Mouse (Mus musculus) spleen, adult 18-20 months (tissue): Measurements from ENCODE around the gene Stpg4.

Experiments used
- DNase-seq, 2 experiments: peaks; one replicate each; pipeline ENCODE4 v3.0.0; 2022; ENCODE audit warnings: mixed read lengths in 2 of 2

The Stpg4 gene

DNA sequence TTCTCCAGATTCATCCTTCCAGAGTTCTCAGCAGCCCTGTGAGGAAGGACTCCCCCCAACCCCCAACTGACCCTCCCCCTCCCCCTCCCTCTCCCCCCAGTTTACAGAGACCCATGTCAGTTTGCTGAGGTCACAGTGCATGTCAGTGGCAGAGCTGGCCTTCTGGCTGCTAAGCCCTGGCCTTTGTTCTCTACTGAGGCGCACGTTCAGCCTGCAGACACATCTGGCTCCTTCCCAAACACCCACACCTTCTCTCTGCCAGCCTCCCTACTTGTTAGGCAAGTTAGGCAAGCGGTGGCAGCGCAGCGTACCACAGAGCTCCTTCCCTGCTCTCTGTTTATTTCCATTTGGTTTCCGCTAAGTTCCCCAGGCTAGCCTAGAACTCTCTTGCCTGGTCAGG lies 50.0 kb downstream of the Stpg4 start:
- no peak for DNase-seq

DNA sequence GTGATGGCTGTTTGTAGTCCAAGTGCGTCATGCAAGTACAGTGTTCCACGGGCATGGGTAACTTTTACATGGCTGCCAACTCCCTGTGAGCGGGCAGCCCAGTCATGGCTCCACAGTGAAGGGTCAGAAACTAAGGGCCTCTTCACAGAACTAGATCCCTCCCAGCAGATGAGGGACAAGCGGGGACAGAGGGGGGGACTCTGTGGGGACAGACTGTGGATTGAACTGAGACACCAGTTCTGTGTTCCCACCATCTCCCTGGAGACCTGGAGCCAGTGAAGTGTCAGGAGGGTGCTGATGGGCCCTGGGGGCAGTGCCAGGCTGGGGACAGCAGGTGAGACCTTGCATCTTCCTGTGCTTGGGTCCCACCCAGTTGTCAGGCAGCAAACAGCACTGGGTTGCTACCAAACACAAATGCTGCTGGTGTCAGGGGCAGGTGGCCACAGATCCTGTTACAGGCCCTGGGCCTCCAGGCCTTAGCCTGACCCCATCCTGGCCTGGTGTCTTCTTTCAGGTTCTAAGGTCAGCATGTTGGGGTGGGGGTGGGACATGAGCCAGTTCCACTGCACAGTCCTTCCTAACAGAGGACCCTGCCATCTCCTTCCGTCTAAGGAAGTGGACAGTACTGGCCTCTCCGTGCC lies 50.6 kb downstream of the Stpg4 start:
- DNase-seq: no peak

DNA sequence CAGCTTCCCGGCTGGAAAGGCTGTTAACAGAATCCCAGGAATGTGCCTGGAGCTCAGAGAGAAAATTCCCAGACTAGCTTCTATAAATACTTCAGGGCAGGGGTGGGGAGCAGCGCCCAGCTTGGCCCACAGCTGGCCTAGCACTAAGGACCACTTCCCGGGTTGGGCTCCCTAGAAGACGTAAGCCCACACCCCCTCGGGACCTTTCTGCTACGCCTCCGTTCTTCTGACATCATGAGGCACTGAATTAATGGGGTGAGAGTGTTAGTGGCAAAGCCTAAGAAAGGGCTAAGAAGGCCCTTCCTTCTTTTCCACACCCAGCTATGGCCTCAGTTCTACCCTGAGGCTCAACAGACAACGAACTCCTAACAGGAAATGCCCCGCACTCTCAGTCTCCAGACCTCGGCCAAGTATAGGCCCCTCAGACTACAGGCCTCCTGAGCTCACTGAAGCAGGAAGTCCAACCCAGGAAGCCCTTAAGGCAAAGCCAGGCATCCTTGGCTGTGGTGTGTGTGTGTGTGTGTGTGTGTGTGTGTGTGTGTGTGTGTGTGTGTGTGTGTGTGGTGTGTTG lies 51.5 kb downstream of the Stpg4 start:
- DNase-seq: no peak

DNA sequence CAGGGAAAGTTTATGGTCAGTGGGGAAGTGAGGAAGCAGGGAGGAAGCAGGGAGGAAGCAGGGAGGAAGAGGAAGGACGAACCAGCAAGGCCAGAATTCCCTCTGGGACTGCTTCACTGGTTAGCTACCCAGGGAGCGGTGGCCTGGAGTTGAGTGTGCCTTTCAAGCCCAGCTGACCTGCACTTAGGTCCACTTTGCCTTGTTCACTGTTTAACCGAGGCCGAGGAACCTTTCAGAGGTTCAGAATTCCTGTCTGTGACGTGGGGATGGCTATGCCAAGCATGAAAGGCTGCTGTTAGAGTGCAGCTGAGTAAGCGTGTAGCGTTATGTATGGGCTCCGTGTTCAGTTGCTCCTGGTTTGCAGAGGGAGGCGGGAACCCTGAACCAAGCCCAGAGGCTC lies 54.2 kb downstream of the Stpg4 start:
- no peak for DNase-seq

DNA sequence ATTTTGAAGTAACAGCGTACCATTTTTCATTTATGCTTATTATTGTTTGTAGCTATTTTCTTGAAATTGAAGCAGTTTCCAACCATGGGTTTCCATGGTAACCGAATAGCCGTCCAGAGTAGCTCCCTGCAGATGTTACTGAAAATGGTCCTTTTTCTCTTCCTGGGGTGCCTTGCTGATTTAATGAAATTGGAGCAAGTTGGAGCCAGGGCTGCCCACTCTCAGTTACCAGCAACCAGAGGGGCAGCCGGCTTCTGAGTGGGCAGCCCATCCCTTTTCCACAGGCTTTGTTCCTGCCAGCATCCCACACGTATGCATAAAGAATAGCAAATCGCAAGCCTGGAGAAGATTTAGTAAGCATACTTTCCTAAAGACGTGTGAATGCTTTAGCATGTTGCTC lies 55.4 kb downstream of the Stpg4 start:
- no peak for DNase-seq

DNA sequence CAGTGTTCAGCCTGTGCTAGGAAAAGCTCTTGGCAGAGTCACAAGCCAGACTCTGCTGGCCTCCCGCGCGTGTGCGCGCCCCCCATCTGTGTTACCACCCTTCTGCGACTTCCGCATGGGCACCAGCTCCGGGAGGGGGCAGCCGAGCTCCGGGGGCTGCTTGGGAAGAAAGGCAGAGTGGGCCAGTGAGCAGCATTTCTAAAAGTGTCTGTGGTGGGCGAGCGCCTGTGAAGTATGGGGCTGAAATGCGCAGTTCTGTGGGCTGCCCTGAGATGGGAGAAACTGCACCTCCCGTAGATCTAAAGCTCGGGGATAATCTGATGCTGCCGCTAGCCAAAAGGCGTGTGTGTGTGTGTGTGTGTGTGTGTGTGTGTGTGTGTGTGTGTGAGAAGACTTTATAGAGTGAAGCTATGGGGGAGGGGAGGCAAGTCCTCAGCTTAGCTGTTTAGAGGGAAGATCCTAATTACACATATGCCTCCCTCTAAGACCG lies 58.2 kb downstream of the Stpg4 start:
- DNase-seq: no peak

DNA sequence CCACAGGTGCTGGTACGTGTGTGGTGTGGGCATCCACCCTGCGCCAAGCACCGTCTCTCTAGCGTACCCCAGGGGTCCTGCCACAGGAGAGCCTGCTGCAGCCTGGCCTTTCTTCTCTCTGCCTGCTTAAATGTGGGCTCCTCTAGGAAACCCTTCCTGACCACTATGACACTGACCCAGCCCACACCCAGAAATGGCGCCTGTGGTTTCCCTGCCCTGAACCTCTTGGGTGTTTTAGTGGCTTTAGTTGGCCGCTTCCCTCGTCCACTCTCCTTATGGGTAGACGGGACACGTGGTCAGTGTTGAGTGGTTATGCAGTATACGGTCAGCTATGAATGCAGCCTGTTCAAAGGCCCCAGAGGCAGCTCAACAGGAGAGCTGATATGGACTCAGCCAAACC lies 59.1 kb downstream of the Stpg4 start:
- no peak for DNase-seq

DNA sequence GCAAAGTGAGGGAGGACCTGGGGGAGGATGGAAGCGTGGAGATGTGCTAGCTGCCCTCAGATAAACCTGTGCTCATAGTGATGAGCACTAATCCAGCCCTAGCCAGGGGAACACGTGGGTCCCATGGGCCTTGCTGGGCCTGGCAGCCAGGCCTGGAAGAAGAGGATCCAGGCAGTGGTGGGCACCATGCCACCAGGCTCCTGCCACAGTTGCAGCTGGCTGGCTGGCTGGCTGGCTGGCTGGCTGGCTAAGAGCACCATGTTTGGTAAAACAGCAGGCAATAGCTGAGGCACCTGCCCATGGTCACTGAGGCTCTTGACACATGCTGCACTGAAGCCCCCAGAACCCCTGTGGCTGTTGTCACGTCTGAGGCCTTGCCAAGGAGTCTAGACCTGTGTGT lies 59.9 kb downstream of the Stpg4 start:
- no peak for DNase-seq

DNA sequence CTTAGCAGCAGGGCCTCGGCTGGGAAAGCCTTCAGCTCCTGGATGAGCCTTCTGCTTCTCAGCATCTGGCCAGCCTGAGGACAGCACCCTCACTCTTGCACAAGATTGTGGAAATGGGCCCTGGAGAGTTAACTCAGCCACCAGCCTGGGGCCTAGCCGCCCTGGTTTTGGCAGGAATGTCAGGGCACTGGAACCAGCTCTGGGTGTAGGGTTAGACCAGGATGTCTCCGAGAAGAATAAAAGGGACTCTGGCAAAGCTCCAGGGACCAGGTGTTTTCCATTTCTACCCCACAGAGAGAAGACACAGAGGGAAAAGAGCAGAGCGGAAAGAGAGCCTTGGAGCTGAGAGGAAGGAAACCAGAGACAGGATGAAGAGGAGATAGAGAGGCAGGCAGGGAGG lies 60.3 kb downstream of the Stpg4 start:
- DNase-seq: no peak

DNA sequence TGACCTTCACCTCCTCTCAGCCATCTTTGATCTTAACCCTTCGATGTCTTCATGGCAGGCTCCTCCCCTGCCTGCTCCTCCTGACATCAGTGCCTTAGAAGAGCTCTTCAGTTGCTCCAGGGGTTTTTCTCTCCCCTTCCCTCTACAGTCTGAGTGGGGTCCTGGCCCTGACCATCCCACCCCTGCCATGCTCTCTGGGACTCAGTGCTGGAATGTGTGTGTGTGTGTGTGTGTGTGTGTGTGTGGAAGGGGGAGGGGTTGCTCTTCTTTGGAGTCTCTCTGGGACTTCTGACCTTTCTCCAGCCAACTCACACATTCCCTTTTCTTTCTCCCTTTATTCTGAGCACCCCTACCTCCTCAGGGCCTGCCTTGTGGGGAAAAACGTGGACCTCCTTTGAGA lies 61.0 kb downstream of the Stpg4 start:
- no peak for DNase-seq

DNA sequence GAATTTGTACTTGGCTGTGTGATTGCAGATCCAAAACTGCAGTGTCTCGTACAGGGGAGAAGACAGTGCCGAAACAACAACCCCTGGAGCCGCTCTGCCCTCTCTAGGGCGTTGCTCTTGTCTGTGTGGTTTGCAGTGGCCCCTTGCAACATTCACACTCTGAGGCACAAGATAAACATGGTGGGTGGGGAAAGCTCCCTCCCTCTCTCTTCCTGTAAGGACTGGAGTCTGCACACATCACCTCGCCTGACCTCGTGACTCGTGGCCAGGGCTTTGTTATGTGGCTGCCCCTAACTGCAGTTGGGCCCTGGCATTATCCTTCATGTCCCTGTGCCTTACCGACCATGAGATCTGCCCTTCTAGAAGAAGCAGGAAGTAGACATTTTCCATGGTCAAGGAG lies 62.3 kb downstream of the Stpg4 start:
- no peak for DNase-seq

DNA sequence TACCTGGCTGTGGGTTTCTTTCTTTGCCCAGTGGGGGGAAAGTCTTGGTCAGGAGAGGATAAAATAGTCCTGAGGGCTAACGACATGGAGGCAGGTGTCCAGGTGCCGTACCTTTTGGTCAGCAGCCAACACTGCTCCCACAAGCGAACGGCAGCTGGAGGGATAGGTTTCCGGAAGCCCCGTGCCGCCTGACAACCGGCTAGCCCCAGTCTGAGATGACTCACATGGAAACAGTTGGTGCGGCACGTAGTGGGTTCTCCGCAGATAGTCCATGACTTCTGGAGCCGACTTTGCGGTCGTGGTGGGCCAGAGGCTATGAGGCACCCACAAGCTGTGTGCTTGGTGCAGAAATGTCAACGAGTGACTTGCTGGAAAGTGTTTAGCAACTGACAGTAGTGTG lies 63.4 kb downstream of the Stpg4 start:
- DNase-seq: no peak

DNA sequence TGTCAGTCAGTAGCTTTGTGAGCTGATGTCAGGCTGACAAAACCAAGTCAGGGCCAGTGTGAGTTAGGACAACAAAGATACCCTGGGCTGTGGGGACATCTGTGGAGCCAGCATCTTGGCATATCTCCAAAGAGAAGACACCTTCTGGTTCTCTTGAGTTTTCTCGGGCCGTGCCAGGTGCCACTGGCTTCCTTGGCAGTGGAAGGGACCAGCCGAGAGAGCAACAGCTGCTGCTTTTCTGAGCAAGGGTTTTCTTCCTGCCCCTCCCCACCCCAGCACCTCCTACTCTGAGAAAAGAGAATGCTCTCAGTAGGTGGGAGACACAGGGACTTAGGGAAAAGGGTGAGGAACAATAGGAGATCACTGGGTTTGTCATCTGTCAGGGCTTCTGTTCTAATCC lies 66.4 kb downstream of the Stpg4 start:
- DNase-seq: no peak

DNA sequence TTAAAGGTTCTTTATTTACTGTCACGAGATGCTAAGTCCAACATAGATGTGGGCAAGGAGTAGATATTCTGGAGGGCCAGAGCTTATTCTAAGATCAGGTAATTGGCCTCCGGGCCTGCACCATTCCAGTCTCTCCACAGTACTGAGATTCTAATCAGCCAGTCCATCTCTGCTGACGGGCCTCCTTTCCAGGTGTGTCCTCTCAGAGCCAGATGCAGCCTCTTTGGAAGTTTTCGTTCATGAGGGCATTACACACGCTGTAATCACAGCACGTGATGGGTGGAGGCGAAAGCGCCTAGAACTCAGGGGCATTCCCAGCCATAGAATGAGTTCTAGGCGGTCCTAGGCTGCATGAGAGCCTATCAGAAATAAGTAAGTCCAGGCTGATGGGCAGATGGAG lies 70.0 kb downstream of the Stpg4 start:
- no peak for DNase-seq

DNA sequence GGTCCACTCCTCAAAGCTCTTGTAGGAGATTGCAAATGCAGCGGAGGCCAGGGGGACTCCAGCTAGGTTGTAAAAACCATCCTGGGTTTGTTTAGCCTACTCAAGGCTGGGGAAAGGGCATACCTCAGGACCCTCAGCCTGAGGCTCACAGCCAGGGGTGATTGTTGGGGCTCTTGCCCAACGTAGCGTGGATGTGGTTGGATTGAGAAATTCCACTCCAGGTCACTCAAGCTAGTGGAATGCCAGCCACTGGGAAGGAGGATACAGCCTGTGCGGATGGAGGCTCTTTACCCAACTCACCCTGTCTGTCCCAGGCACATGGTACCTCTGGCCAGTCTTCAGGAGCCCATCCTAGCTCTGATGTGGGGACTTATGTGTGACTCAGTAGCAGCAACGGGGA lies 71.3 kb downstream of the Stpg4 start:
- DNase-seq: no peak

DNA sequence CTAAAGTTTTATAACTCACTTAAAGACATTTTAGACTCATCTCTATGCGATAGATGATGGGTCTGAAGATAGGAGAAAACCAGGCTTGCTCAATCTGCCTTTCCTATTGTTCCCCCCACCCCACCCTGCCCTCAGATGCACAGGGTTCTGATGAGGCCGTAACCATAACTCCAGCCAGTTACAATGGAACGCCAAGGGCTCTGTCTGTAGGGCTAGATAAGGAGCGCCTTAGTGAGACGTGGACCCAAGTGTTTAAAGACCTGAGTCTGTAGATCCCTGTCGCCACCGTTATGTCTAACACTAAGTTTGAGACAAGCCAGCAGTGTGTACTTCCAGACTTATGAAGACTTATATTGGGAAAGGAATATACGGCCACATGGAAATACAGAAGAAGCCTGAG lies 72.1 kb downstream of the Stpg4 start:
- DNase-seq: no peak

DNA sequence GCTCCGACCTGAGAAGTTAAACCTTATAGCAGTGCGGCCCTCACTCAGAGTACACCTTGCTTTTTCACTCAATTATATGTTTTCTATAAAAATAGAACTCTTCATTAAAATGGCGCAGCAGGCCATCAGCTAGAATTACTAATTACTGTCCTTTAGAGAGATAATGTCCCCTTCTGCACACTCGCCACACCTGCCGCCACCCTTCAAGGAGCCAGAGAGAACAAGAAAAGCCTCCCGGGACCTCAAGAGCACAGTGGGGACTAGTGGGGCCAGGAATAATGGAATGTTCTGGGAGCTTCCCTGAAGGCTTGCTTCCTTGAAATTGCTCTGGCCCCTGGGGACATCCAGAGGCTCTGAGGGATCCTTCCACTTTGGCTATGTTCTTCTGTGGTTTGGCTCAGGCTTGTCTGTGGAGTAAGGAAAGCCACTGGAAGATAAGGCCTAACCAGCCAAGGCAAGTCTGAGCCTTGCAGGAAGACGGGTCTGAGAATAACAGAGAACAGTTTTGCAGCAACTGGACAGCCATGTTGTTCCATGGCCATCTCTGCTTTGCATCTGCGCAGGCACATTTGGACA lies 73.7 kb downstream of the Stpg4 start:
- DNase-seq: no peak

DNA sequence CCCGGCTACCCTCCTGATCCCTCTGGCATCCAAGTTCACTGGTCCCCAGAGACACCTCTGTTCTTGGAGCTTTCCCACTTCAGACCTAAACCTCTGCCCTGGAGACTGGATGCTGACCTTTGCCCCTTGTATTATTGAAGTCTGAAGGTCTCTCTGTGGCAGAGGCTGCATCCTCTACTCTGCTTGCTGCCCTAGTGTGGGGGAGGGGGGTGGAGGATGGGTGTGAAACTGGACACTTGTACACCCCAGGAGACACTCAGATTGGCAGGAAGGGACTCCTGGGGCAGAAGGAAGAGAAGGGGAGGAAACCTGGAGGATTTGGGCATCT lies 74.7 kb downstream of the Stpg4 start:
- DNase-seq: no peak

DNA sequence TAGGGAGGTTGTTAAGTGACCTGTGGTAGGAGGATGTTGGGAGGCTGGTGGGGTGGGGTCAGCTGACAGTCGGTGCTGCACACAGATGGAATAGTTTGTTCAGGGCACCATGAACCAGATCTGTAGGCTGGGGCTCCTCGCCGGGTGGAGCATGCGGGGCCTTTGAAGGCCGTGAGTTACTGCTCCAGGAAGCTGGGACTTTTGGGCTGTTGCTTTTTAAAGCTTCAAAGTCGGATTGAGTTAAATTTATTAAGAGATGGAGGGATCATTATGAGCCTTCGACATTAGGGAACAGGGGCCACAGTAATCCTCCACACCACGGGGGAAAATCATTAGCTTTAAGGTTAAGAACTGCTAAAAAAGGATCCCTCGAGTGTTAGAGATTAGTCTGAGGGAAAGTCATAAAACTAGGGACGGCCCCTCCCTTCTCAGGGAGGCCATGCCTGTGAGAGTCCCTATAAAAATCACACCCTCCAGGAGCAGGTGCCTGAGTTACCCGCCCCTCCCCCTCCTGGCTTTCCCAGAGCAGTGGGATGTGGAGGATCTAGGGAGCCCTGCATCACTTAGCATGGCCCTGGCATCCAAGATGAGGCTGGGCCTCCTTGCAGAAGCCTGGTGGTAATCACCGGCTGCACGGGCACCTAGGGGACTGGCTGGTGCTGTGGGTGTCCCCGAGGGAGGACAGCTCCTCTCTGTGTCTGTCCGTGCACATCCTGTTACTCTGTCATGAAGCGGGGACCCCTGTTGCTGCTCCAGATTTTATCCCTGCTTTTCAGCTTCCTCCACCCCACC lies 75.2 kb downstream of the Stpg4 start:
- no peak for DNase-seq

DNA sequence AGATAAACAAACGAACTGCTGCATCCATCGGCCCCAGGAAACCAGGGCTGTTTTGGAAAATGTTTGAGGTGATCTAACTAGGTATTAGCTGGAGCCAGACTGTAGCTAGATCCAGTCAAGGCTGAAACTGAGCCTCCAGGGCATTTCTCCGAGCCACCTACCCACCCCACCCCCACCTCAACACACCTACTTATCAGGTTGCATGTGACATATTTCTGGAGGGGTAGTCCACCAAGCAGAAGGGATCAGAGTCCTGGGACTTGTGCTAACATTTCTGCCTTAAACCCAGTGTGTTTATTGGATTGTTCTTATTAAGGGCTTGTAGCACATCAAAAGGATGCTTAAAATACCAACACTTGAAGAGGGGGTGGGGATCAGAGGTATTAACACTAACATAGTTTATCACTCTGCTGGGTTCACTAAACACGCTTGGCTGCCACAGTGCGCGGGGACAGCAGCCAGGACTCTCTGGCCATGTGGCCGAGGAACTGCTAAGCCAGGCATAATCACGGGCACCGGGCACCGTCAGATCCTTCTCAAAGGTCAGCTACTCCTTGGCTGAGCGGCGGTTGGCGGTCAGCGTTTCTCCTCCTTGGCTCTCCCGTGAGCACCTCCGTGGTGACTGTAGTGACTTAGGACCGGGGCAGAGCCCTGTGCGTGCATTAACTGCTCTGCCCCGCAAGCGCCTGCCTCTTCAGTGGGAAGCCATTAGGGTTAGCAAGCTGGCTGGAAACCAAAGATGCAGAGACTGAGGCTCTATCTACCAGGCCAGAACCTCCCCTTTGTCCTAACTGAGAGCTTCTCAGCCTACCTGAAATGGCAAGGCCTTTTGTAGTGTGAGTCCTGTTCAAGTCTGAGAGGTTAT lies 76.1 kb downstream of the Stpg4 start:
- DNase-seq: no peak

DNA sequence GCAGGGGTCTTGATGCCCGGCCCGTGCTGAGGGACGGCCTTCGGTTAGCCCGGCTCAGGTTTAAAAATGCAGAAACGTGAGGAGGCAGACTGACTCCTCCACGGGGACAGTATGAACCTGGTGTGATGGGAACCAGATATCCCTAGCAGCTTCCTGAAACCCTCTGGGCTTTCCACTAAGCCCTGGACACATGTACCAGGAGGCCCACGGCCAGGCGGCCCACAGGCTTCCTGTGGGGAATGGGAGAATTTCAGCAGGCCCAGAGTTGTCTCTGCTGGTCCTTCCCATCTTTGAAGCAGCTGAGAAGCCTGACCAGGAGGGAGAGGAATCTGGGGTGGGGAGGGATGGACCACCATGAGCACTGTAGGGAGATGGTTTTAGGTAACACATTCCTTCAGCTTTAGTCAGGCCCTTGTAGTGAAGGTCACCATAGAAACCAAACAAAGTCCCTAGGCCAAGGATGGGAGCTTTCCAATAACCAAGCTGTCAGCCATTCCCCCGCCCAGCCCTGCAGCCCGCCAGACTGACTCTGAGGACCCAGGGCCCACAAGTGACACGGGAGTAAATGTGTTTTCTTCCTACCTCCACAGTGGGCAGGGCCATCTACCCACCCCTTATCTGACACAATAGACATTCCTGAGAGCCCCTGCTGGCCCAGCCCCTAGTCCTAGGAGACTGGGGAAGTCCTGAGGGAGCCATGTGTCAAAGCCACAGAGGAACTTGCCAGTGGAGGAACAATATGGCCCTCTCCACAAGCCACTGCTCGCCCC lies 76.9 kb downstream of the Stpg4 start:
- DNase-seq: no peak

DNA sequence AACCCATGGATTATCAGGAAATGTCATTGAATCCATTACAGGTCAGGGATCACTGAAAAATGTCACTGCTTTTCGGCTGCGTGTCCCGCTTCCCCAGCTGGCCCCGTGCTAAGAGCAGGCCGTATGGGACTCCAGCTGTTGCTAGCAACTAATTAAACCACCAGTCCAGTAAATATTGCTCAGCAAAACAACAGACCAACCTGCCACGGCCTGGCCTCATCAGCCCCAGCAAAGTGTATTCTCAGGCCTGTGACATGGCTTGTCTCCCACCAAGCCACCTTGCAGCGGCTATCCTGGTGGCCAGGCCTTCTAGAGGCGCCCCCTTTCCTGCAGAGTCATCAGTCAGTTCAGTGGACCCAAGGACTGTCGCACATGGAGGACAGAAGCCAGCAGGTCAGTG lies 78.0 kb downstream of the Stpg4 start:
- no peak for DNase-seq
